Mouse (Mus musculus) skeletal muscle tissue, adult 2 months (tissue): ENCODE data around the gene H2afj.

ENCODE experiments used
- DNase-seq: peaks from one replicate; pipeline ENCODE4 v3.0.0-alpha.2; 2012; ENCODE audit warnings: low read depth, low spot score

Gene H2afj

GRCm38 (mm10) chr6:136805409-136805775, 2.7 kb upstream of the H2afj start:
- no peak for DNase-seq

- DNase-seq: no peak
Observed at GRCm38 (mm10) chr6:136806819-136807218, 1.2 kb upstream of the H2afj start.

GRCm38 (mm10) chr6:136807395-136808013, 540 bp upstream of the H2afj start:
- DNase-seq: no peak

GRCm38 (mm10) chr6:136808631-136809046, 595 bp downstream of the H2afj start:
- no peak for DNase-seq

GRCm38 (mm10) chr6:136809077-136809476, 1.0 kb downstream of the H2afj start:
- DNase-seq: peak; percentile 53

- no peak for DNase-seq
Observed at GRCm38 (mm10) chr6:136809673-136810072, 1.6 kb downstream of the H2afj start.

- DNase-seq: no peak
Observed at GRCm38 (mm10) chr6:136811196-136811595, 3.2 kb downstream of the H2afj start.

- DNase-seq: no peak
Observed at GRCm38 (mm10) chr6:136813117-136813516, 5.1 kb downstream of the H2afj start.

- DNase-seq: no peak
Observed at GRCm38 (mm10) chr6:136815381-136815780, 7.3 kb downstream of the H2afj start.

- no peak for DNase-seq
Observed at GRCm38 (mm10) chr6:136816826-136817225, 8.8 kb downstream of the H2afj start.

- DNase-seq: no peak
Observed at GRCm38 (mm10) chr6:136817549-136817948, 9.5 kb downstream of the H2afj start.

- DNase-seq: no peak
Observed at GRCm38 (mm10) chr6:136820381-136820780, 12.3 kb downstream of the H2afj start.

GRCm38 (mm10) chr6:136821086-136821485, 13.0 kb downstream of the H2afj start:
- no peak for DNase-seq

GRCm38 (mm10) chr6:136824987-136825386, 16.9 kb downstream of the H2afj start:
- DNase-seq: no peak

GRCm38 (mm10) chr6:136827116-136827515, 19.1 kb downstream of the H2afj start:
- DNase-seq: no peak

- DNase-seq: no peak
Observed at GRCm38 (mm10) chr6:136827516-136827880, 19.5 kb downstream of the H2afj start, which contains the start of gene BC049715. Gene BC049715 (plus strand): TSS chr6:136827626.

- peak; percentile 99 for DNase-seq
Observed at GRCm38 (mm10) chr6:136827881-136828561, 20.0 kb downstream of the H2afj start, which contains the start of gene Wbp11. Gene Wbp11 (minus strand): TSS chr6:136828233.

- no peak for DNase-seq
Observed at GRCm38 (mm10) chr6:136828681-136829080, 20.6 kb downstream of the H2afj start.

GRCm38 (mm10) chr6:136831712-136832111, 23.7 kb downstream of the H2afj start:
- DNase-seq: no peak

GRCm38 (mm10) chr6:136835352-136835751, 27.3 kb downstream of the H2afj start, which contains the start of gene Smco3:
Gene Smco3 (minus strand): TSS chr6:136835452.
- no peak for DNase-seq

GRCm38 (mm10) chr6:136837323-136837722, 29.3 kb downstream of the H2afj start:
- no peak for DNase-seq

- no peak for DNase-seq
Observed at GRCm38 (mm10) chr6:136844903-136845302, 36.9 kb downstream of the H2afj start.
